Mouse (Mus musculus) CH12.LX (cell line): ENCODE measurements at regions not wholly inside any gene's neighbourhood (a gene's known extent, or its start where the extent isn't known, plus 50 kb on each side); places are given as distances from the start of the nearest gene placed in this dataset.
A peak's percentile ranks its signal among the peaks of the same experiment; 100 is the strongest.

ENCODE experiments used
- CHD1 ChIP-seq: IDR thresholded peaks from 2 replicates; pipeline ENCODE4 v1.6.1; 2012; ENCODE audit warnings: low read depth, low read length, improper control_type of control experiment, inconsistent platforms
- CTCF ChIP-seq, 2 experiments: IDR thresholded peaks in 1 of 2; conservative IDR thresholded peaks in 1 of 2; 2 replicates each; pipeline ENCODE4 v1.5.1; 2011 to 2012; ENCODE audit warnings: low read depth in 2 of 2, low read length in 2 of 2, improper control_type of control experiment in 1 of 2, inconsistent platforms in 1 of 2, mild to moderate bottlenecking in 1 of 2, moderate library complexity in 1 of 2
- EP300 ChIP-seq: IDR thresholded peaks from 2 replicates; pipeline ENCODE4 v1.6.1; 2011; ENCODE audit warnings: low read length, improper control_type of control experiment
- ETS1 ChIP-seq: conservative IDR thresholded peaks from 2 replicates; pipeline ENCODE4 v1.6.1; 2012; ENCODE audit warnings: low read depth, mild to moderate bottlenecking, inconsistent platforms, low read length, improper control_type of control experiment, moderate library complexity
- GABPA ChIP-seq: IDR thresholded peaks from 2 replicates; pipeline ENCODE4 v1.6.1; 2012; ENCODE audit warnings: low read depth, low read length, improper control_type of control experiment, inconsistent platforms; ENCODE audit not compliant: insufficient replicate concordance
- JUND ChIP-seq: conservative IDR thresholded peaks from 2 replicates; pipeline ENCODE4 v1.6.1; 2011; ENCODE audit warnings: low read depth, low read length, improper control_type of control experiment
- MXI1 ChIP-seq: IDR thresholded peaks from 2 replicates; pipeline ENCODE4 v1.6.1; 2011; ENCODE audit warnings: mild to moderate bottlenecking, low read depth, low read length, improper control_type of control experiment
- NELFE ChIP-seq: IDR thresholded peaks from 2 replicates; pipeline ENCODE4 v1.6.1; 2011; ENCODE audit warnings: low read depth, low read length, improper control_type of control experiment
- NRF1 ChIP-seq: IDR thresholded peaks from 2 replicates; pipeline ENCODE4 v1.6.1; 2014; ENCODE audit warnings: low read depth, mild to moderate bottlenecking, inconsistent platforms, low read length, improper control_type of control experiment, moderate library complexity
- POLR2A ChIP-seq: IDR thresholded peaks from 2 replicates; pipeline ENCODE4 v1.6.1; 2011; ENCODE audit warnings: low read depth, mild to moderate bottlenecking, improper control_type of control experiment, low read length
- SMC3 ChIP-seq: IDR thresholded peaks from 2 replicates; pipeline ENCODE4 v1.6.1; 2011; ENCODE audit warnings: low read depth, low read length, improper control_type of control experiment
- TBP ChIP-seq: conservative IDR thresholded peaks from 2 replicates; pipeline ENCODE4 v1.6.1; 2011; ENCODE audit warnings: low read depth, low read length, improper control_type of control experiment
- TCF12 ChIP-seq: IDR thresholded peaks from 2 replicates; pipeline ENCODE4 v1.6.1; 2014; ENCODE audit warnings: low read depth, mild to moderate bottlenecking, inconsistent platforms, low read length, improper control_type of control experiment
- ZC3H11A ChIP-seq: IDR thresholded peaks from 2 replicates; pipeline ENCODE4 v1.6.1; 2012; ENCODE audit warnings: low read depth, mild to moderate bottlenecking, inconsistent platforms, low read length, improper control_type of control experiment

DNA sequence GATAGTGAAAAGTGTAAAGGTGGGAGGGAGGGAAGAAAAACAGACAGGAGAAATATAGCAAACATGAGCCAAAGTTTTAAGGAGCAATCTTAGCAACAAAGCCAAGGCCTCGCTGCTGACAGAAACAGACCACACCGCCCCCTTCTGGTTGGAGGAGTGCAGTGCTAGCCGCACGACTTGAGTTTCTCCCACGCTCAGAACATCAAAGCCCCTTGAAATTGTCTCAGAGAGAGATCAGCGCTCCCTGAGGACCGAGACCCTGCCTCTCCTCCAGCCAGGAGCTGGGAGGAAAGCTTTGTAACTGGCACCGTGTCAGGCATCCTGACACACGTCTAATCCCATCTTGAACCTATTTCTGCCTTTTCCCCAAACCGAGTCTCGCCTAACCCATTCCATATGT lies 216.4 kb downstream of the Rplp1 start:
- TF ChIP-seq CTCF (conservative IDR thresholded peaks at IDR 0.05 in 1 of 2, IDR thresholded peaks at IDR 0.05 in 1 of 2; ENCODE audit: low read depth in 2 of 2, low read length in 2 of 2) (peak; percentile 88), POLR2A (no peak), JUND (no peak), EP300 (no peak), NRF1 (no peak), NELFE (no peak), TBP (no peak), MXI1 (no peak), ETS1 (no peak), GABPA (no peak), TCF12 (no peak), ZC3H11A (peak; percentile 91), CHD1 (no peak), SMC3 (peak; percentile 97)
